Mouse (Mus musculus): ENCODE data around the gene Sarm1. TPM values are rescaled to one million over a fixed set of nuclear protein-coding genes. Genes with fewer than 3 reads are reported as not detected.
A peak's percentile ranks its signal among the peaks of the same experiment; 100 is the strongest.

Gene Sarm1
- polyA plus RNA-seq, 1 experiment from 2014 or later, result 20.1 TPM

DNA sequence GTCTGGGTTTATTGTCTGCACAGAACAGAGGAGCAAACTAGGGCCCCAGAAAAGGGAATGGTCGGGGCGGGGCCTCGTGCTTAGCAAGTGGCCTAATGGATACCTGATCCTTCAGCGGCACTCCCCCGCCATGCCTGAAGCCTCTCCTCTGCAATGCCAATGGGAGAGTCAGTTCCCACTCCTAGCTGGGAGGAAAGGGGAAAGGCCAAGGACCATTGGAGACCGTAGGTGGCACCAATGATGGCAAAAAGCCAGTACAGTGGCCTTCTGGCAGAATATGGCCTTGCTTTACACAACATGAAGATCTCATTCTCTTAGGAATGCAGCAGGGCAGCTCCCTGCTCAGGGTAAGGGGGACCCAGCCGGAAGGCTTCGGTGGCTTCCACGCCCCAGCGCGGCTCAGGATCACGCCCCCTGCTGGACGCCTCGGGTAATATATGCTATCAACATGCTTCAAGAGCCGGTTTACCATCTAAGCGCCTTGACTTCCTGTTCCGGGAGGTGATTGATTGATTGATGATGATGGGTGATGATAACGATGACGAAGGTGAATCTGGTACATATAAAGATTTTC lies 61.7 kb downstream of the Sarm1 start:
- WGBS, result 6% methylated on average over 19 of the region's 19 CpGs
- peak; percentile 94 for DNase-seq (ENCODE audit: low spot score, missing footprints)
- no peaks in the 10 kb centered on the region for H3K9me3 ChIP-seq (ENCODE audit: control insufficient read depth, low read length)
- no peak for ATAC-seq (ENCODE audit: low FRiP score)
- peak overlapping the region; percentile 15 for H3K4me2 ChIP-seq
- no peak overlapping the region for H3K4me3 ChIP-seq (ENCODE audit: low read depth, low read length)
- no peak overlapping the region for H3K27ac ChIP-seq (ENCODE audit: low read depth, low read length)
- H3K36me3 ChIP-seq (ENCODE audit: control insufficient read depth, insufficient read depth, low read length), result no peaks in the 10 kb centered on the region
- no peaks in the 10 kb centered on the region for H3K27me3 ChIP-seq (ENCODE audit: control insufficient read depth, insufficient read depth, low read length)
- H3K4me1 ChIP-seq (ENCODE audit: control insufficient read depth, insufficient read depth, low read length), result peaks cover 4% of the 10 kb centered on the region
- H3K9ac ChIP-seq (ENCODE audit: low read length), result 0 out of 2 replicates have a peak overlapping the region, but pooled peaks have one; percentile 20

- 79% methylated on average over 4 of the region's 4 CpGs for WGBS
- ATAC-seq (ENCODE audit: low FRiP score) (no peak), DNase-seq (ENCODE audit: low spot score, missing footprints) (no peak)
- no peak overlapping the region for H3K4me3 ChIP-seq (ENCODE audit: low read depth, low read length)
- no peak overlapping the region for H3K27ac ChIP-seq (ENCODE audit: low read depth, low read length)
- H3K36me3 ChIP-seq (ENCODE audit: control insufficient read depth, insufficient read depth, low read length), result no peaks in the 10 kb centered on the region
- H3K27me3 ChIP-seq (ENCODE audit: control insufficient read depth, insufficient read depth, low read length), result no peaks in the 10 kb centered on the region
- peaks cover 4% of the 10 kb centered on the region for H3K4me1 ChIP-seq (ENCODE audit: control insufficient read depth, insufficient read depth, low read length)
- no peak overlapping the region for H3K4me2 ChIP-seq
- H3K9me3 ChIP-seq (ENCODE audit: control insufficient read depth, low read length), result no peaks in the 10 kb centered on the region
- H3K9ac ChIP-seq (ENCODE audit: low read length), result no peak overlapping the region
Measured at GRCm38 (mm10) chr11:78434052-78434451, 63.5 kb downstream of the Sarm1 start.

DNA sequence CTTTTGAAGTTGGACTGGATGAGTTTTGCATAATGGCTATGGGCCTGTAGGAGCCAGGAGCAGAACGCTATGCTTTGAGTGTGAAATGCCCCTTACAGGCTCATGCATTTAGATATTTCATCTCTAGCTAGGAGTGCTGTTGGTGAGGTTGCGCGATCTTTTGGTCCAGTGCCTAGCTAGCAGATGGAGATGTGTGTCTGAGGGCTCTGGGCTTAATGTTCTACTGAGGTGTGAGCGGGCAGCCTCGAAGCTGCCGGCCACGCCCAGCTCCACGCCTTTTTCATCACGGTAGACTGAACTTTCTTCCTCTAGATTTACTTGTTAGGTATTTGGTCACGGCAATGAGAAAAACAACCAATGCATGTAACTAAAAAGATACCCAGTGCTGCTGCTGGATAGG lies 66.4 kb downstream of the Sarm1 start:
- no peak for DNase-seq (ENCODE audit: low spot score, missing footprints)
- Histone ChIP-seq H3K9me3 (ENCODE audit: control insufficient read depth, low read length) (no peaks in the 10 kb centered on the region), H3K4me1 (ENCODE audit: control insufficient read depth, insufficient read depth, low read length) (peaks cover 4% of the 10 kb centered on the region), H3K4me3 (ENCODE audit: low read depth, low read length) (no peak overlapping the region), H3K27ac (ENCODE audit: low read depth, low read length) (no peak overlapping the region), H3K27me3 (ENCODE audit: control insufficient read depth, insufficient read depth, low read length) (no peaks in the 10 kb centered on the region), H3K9ac (ENCODE audit: low read length) (no peak overlapping the region), H3K36me3 (ENCODE audit: control insufficient read depth, insufficient read depth, low read length) (no peaks in the 10 kb centered on the region), H3K4me2 (no peak overlapping the region)
- no peak for ATAC-seq (ENCODE audit: low FRiP score)
- 91% methylated on average over 10 of the region's 10 CpGs for WGBS

DNA sequence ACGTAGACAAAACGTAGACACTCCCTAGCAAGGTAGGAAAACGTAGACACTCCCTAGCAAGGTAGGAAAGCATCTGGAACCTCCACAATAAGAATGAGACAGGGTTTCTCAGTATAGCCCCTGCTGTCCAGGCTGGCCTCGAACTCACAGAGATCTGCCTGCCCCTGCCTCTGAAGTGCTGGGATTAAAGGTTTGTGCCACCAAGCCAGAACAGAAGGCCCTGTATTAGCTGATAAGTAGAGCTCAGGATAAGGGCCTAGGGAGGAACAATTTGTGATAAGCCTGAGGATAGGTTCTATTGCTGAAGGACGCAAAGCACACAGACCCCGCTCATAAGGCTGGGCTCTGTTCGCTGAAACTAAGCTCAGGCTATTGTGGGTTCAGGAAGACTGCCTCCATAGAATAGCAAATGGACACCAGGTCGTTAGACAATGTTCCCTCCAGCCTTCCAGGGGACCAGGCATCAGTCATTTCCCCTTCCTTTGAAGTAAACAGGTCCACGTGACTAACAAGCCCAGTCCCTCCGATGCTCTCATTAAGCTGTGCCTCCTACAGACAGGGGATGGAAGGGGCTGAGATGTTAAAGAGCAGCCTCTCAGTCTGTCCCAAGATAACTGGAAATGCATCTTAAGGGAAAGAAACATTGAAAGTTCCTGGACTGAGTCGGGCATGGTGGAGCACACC lies 67.2 kb downstream of the Sarm1 start:
- no peaks in the 10 kb centered on the region for H3K9me3 ChIP-seq (ENCODE audit: control insufficient read depth, low read length)
- ATAC-seq (ENCODE audit: low FRiP score) (no peak), DNase-seq (ENCODE audit: low spot score, missing footprints) (no peak)
- H3K4me2 ChIP-seq, result no peak overlapping the region
- no peak overlapping the region for H3K4me3 ChIP-seq (ENCODE audit: low read depth, low read length)
- 56% methylated on average over 11 of the region's 11 CpGs for WGBS
- H3K36me3 ChIP-seq (ENCODE audit: control insufficient read depth, insufficient read depth, low read length), result no peaks in the 10 kb centered on the region
- no peaks in the 10 kb centered on the region for H3K4me1 ChIP-seq (ENCODE audit: control insufficient read depth, insufficient read depth, low read length)
- H3K27ac ChIP-seq (ENCODE audit: low read depth, low read length), result no peak overlapping the region
- H3K27me3 ChIP-seq (ENCODE audit: control insufficient read depth, insufficient read depth, low read length), result no peaks in the 10 kb centered on the region
- no peak overlapping the region for H3K9ac ChIP-seq (ENCODE audit: low read length)

DNA sequence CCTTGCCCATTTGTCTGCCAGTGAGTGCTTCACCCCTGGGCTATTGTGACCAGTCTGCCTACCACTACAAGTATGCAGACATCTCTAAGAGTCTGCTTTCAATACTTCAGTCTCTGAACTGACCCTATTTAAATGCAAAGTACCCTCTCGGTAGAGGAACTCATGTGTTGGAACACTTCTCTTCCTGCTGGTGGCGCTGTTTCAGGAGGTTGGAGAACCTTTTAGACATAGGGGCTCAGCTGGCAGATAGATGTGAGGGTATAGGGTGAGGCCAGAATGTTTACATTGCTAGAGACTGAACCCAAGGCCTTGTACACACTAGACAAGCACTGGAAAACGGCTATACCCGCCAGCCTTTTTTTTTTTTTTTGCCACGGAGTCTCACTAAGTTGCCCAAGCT lies 69.2 kb downstream of the Sarm1 start:
- WGBS, result 72% methylated on average over 5 of the region's 5 CpGs
- Histone ChIP-seq H3K9ac (ENCODE audit: low read length) (no peak overlapping the region), H3K4me2 (no peak overlapping the region), H3K36me3 (ENCODE audit: control insufficient read depth, insufficient read depth, low read length) (no peaks in the 10 kb centered on the region), H3K9me3 (ENCODE audit: control insufficient read depth, low read length) (no peaks in the 10 kb centered on the region), H3K4me3 (ENCODE audit: low read depth, low read length) (no peak overlapping the region), H3K27me3 (ENCODE audit: control insufficient read depth, insufficient read depth, low read length) (no peaks in the 10 kb centered on the region), H3K27ac (ENCODE audit: low read depth, low read length) (no peak overlapping the region), H3K4me1 (ENCODE audit: control insufficient read depth, insufficient read depth, low read length) (no peaks in the 10 kb centered on the region)
- no peak for ATAC-seq (ENCODE audit: low FRiP score)
- DNase-seq (ENCODE audit: low spot score, missing footprints), result no peak

GRCm38 (mm10) chr11:78427655-78428054 lies 69.9 kb downstream of the Sarm1 start:
- Histone ChIP-seq H3K4me1 (ENCODE audit: control insufficient read depth, insufficient read depth, low read length) (no peaks in the 10 kb centered on the region), H3K4me2 (no peak overlapping the region), H3K27me3 (ENCODE audit: control insufficient read depth, insufficient read depth, low read length) (no peaks in the 10 kb centered on the region), H3K27ac (ENCODE audit: low read depth, low read length) (no peak overlapping the region), H3K36me3 (ENCODE audit: control insufficient read depth, insufficient read depth, low read length) (no peaks in the 10 kb centered on the region), H3K4me3 (ENCODE audit: low read depth, low read length) (no peak overlapping the region), H3K9me3 (ENCODE audit: control insufficient read depth, low read length) (no peaks in the 10 kb centered on the region), H3K9ac (ENCODE audit: low read length) (no peak overlapping the region)
- DNase-seq (ENCODE audit: low spot score, missing footprints) (no peak), ATAC-seq (ENCODE audit: low FRiP score) (no peak)
- WGBS, result 95% methylated on average over 6 of the region's 6 CpGs

DNA sequence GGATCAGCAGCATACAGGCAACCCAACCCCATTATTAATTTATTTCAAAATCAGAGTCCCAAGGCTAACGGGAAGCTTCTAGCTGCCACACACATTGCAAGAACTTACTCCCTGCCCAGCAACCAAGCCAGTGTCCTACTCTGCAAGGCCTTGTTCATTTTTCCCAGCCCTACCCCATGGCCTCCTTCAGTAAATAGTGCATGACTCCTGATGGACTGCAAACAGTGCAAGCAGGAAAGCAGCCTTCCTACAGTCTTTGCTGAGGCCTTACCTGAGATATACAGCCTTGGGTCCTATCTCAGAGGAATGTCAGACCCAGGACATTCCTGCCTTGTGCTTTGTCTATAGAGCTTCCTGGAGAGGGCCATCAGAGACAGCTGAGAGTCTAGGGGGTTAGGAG lies 72.0 kb downstream of the Sarm1 start:
- H3K27me3 ChIP-seq (ENCODE audit: control insufficient read depth, insufficient read depth, low read length), result no peaks in the 10 kb centered on the region
- no peak overlapping the region for H3K4me2 ChIP-seq
- no peak overlapping the region for H3K27ac ChIP-seq (ENCODE audit: low read depth, low read length)
- H3K9me3 ChIP-seq (ENCODE audit: control insufficient read depth, low read length), result no peaks in the 10 kb centered on the region
- no peak overlapping the region for H3K4me3 ChIP-seq (ENCODE audit: low read depth, low read length)
- no peak for ATAC-seq (ENCODE audit: low FRiP score)
- 90% methylated on average over 1 of the region's 1 CpGs for WGBS
- H3K9ac ChIP-seq (ENCODE audit: low read length), result no peak overlapping the region
- no peak for DNase-seq (ENCODE audit: low spot score, missing footprints)
- no peaks in the 10 kb centered on the region for H3K4me1 ChIP-seq (ENCODE audit: control insufficient read depth, insufficient read depth, low read length)
- no peaks in the 10 kb centered on the region for H3K36me3 ChIP-seq (ENCODE audit: control insufficient read depth, insufficient read depth, low read length)

DNA sequence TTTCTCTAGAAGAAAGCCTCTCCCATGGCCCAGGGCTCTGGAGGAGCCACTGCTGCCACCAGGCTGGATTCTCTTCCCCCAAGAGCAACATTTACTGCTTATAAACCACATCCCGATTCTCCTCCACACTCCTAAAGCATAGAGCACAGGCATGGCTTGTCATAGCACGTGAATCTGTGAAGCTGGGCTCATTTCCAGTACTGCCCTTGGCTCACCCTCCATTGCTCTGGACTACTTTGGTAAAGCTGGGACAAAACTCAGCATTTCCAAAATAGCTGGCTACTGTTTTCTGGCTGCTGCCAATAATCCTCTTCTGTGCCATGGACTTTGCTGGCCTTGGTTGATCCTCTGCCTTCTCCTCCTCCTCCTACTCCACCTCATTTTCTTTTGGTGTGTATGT lies 73.2 kb downstream of the Sarm1 start:
- ATAC-seq (ENCODE audit: low FRiP score) (no peak), DNase-seq (ENCODE audit: low spot score, missing footprints) (no peak)
- Histone ChIP-seq H3K4me2 (no peak overlapping the region), H3K27ac (ENCODE audit: low read depth, low read length) (no peak overlapping the region), H3K9ac (ENCODE audit: low read length) (no peak overlapping the region), H3K4me1 (ENCODE audit: control insufficient read depth, insufficient read depth, low read length) (no peaks in the 10 kb centered on the region), H3K9me3 (ENCODE audit: control insufficient read depth, low read length) (no peaks in the 10 kb centered on the region), H3K36me3 (ENCODE audit: control insufficient read depth, insufficient read depth, low read length) (no peaks in the 10 kb centered on the region), H3K27me3 (ENCODE audit: control insufficient read depth, insufficient read depth, low read length) (no peaks in the 10 kb centered on the region), H3K4me3 (ENCODE audit: low read depth, low read length) (no peak overlapping the region)
- 75% methylated on average over 2 of the region's 2 CpGs for WGBS

Data from midbrain, embryonic 11.5 days (tissue).